Comparison of ENCODE assay signal across 8 mouse cellular contexts in the genomic region with DNA sequence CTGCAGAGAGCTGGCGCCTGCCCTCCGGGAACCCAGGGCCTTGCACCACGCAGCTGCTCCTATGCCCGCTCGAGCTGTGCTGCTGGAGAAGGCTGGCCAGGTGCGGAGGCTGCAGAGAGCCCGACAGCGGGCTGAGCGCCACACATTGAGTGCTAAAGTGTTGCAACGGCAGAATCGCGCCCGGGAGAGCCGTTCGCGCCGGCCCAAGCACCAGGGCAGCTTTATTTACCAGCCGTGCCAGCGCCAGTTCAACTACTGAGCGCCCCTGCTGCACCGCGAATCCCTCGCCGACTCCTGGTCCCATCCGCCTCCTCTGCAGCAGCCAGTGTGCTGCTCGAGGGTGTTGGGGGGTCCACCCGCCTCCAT. TPM values are rescaled to one million over a fixed set of nuclear protein-coding genes. Genes with fewer than 3 reads are reported as not detected.
A peak's percentile ranks its signal among the peaks of the same experiment; 100 is the strongest.
DNase-seq lines count a peak whose midpoint lies in the region; TF ChIP-seq lines count a peak whose summit lies in the region.

No protein-coding gene starts in this region.

- no peak for TF ChIP-seq CTCF in ES-Bruce4 (IDR thresholded peaks at IDR 0.05; ENCODE audit: low read depth, low read length)

- no peaks in the 10 kb centered on the region for H3K4me1 ChIP-seq in ES-Bruce4 (ENCODE audit: control insufficient read depth, insufficient read depth, low read length)
- peaks cover 34% of the 10 kb centered on the region for H3K4me1 ChIP-seq in embryonic facial prominence, embryonic 10.5 days

- no peak for TF ChIP-seq EP300 in ES-Bruce4 (IDR thresholded peaks at IDR 0.05; ENCODE audit: insufficient read depth, low read depth, low read length)

- peak overlapping the region; percentile 27 for H3K4me3 ChIP-seq in ES-Bruce4 (ENCODE audit: low read depth, low read length)
- peak overlapping the region; percentile 21; the same call in 1 of the 2 replicates for H3K4me3 ChIP-seq in embryonic facial prominence, embryonic 10.5 days

- 16% methylated on average over 27 of the region's 27 CpGs for WGBS in embryonic facial prominence, embryonic 10.5 days

- no peaks in the 10 kb centered on the region for H3K27me3 ChIP-seq in ES-Bruce4 (ENCODE audit: control insufficient read depth, insufficient read depth, low read length, poor library complexity, severe bottlenecking)
- H3K27me3 ChIP-seq in embryonic facial prominence, embryonic 10.5 days (replicated peaks; ENCODE audit: low read depth, poor library complexity, severe bottlenecking): peaks cover 20% of the 10 kb centered on the region

- H3K9me3 ChIP-seq in ES-Bruce4 (replicated peaks; ENCODE audit: control insufficient read depth, insufficient read depth, low read length, poor library complexity, severe bottlenecking): no peaks in the 10 kb centered on the region
- H3K9me3 ChIP-seq in embryonic facial prominence, embryonic 10.5 days: no peaks in the 10 kb centered on the region

- peak overlapping the region; percentile 9; the same call in 1 of the 2 replicates for H3K9ac ChIP-seq in ES-Bruce4 (ENCODE audit: low read depth, poor library complexity, severe bottlenecking)

- no peak for TF ChIP-seq POLR2A in ES-Bruce4 (IDR thresholded peaks at IDR 0.05; ENCODE audit: insufficient read depth, low read length)

- H3K27ac ChIP-seq in ES-Bruce4 (ENCODE audit: insufficient read depth, low read length): no peak overlapping the region
- no peak overlapping the region for H3K27ac ChIP-seq in embryonic facial prominence, embryonic 10.5 days (replicated peaks)

- peak; percentile 28 for DNase-seq in gastrocnemius, adult 18-20 months (ENCODE audit: low spot score)
- no peak for DNase-seq in gastrocnemius, postnatal 4 days (ENCODE audit: low spot score in 2 of 2)
- DNase-seq in embryonic facial prominence, embryonic 10.5 days (ENCODE audit: low spot score): peak; percentile 23
- peak; percentile 7 for DNase-seq in induced T-regulatory cell, adult 2 months (ENCODE audit: low read depth)
- DNase-seq in right cerebral cortex, postnatal 25 days: peak; percentile 39
- DNase-seq in adipocyte (ENCODE audit: low spot score): no peak
- DNase-seq in frontal cortex, postnatal 25 days (ENCODE audit: low spot score in 2 of 2): no peak

- no peaks in the 10 kb centered on the region for H3K36me3 ChIP-seq in ES-Bruce4 (ENCODE audit: control insufficient read depth, insufficient read depth, low read length, poor library complexity, severe bottlenecking)
- peaks cover 66% of the 10 kb centered on the region for H3K36me3 ChIP-seq in embryonic facial prominence, embryonic 10.5 days (replicated peaks)

RNA-seq across cellular contexts. Expression of a gene that starts 5.7 kb away (rescaled TPM):
- 100 to 1,000 TPM; 307 to 321 TPM for total RNA-seq in gastrocnemius, adult 18-20 months (2021)
- total RNA-seq in gastrocnemius, postnatal 4 days (2021): 100 to 1,000 TPM; 159 to 202 TPM
- 24.9 and 25.7 TPM in 2 replicates for polyA plus RNA-seq in ES-Bruce4 (2011; ENCODE audit: insufficient read depth, insufficient read length, low read depth, missing spikeins)
- polyA plus RNA-seq in embryonic facial prominence, embryonic 10.5 days (2016; fragmentation: Nextera tagmentation; extraction: Ambion mirVana): 36.9 and 37.9 TPM in 2 replicates

RNA-seq across cellular contexts. Expression of a gene that starts 29.3 kb away (rescaled TPM):
- 10 to 100 TPM; 22.4 to 25.1 TPM for total RNA-seq in gastrocnemius, adult 18-20 months (2021)
- total RNA-seq in gastrocnemius, postnatal 4 days (2021): 10 to 100 TPM; 28.6 to 29.4 TPM
- polyA plus RNA-seq in ES-Bruce4 (2011; ENCODE audit: insufficient read depth, insufficient read length, low read depth, missing spikeins): 36.9 and 44.1 TPM in 2 replicates
- polyA plus RNA-seq in embryonic facial prominence, embryonic 10.5 days (2016; fragmentation: Nextera tagmentation; extraction: Ambion mirVana): 51.5 and 56.7 TPM in 2 replicates

Comparison
In these comparisons a context has a peak if more than half of its experiments do, and no peak if none do; other contexts are left out.
1. DNase-seq: peak in gastrocnemius, adult 18-20 months (single experiment), embryonic facial prominence, embryonic 10.5 days (single experiment), induced T-regulatory cell, adult 2 months (single experiment) and right cerebral cortex, postnatal 25 days (single experiment); none in gastrocnemius, postnatal 4 days (0 of 2), adipocyte (single experiment) and frontal cortex, postnatal 25 days (0 of 2).